Mouse (Mus musculus) heart, embryonic 11.5 days (tissue): Measurements from ENCODE around the gene Klf16. TPM values are rescaled to one million over a fixed set of nuclear protein-coding genes. Genes with fewer than 3 reads are reported as not detected.
"Not testable (repeated sequence)": the region's sequence is repeated elsewhere in the genome, so short reads cannot be mapped to it uniquely, and the experiment has no call there.

Experiments used
- ATAC-seq: fragments of 200-750 bp; cut with Nextera tagmentation; replicated peaks from 2 replicates; pipeline ENCODE4 v1.8.0; 2017; ENCODE audit warnings: moderate library complexity; ENCODE audit not compliant: insufficient number of reproducible peaks, low FRiP score, low TSS enrichment
- H3K27ac ChIP-seq: fragments of 300-500 bp; sonication (generic); 2 replicates; pipeline ENCODE4 v1.5.1; 2014; ENCODE audit warnings: mild to moderate bottlenecking, low read depth, low read length
- H3K27me3 ChIP-seq: fragments of 300-500 bp; sonication (generic); 2 replicates; pipeline ENCODE4 v1.6.1; 2014; ENCODE audit warnings: mild to moderate bottlenecking, low read length, mixed read lengths; ENCODE audit not compliant: control insufficient read depth, insufficient read depth
- H3K36me3 ChIP-seq: fragments of 300-500 bp; sonication (generic); 2 replicates; pipeline ENCODE4 v1.6.1; 2014; ENCODE audit warnings: mild to moderate bottlenecking, low read length, moderate library complexity, mixed read lengths; ENCODE audit not compliant: control insufficient read depth, insufficient read depth
- H3K4me1 ChIP-seq: fragments of 300-500 bp; sonication (generic); 2 replicates; pipeline ENCODE4 v1.6.1; 2014; ENCODE audit warnings: low read length; ENCODE audit not compliant: control insufficient read depth, insufficient read depth
- H3K4me2 ChIP-seq: fragments of 300-500 bp; sonication (generic); 2 replicates; pipeline ENCODE4 v1.6.1; 2014; ENCODE audit warnings: mild to moderate bottlenecking, moderate library complexity
- H3K4me3 ChIP-seq: fragments of 300-500 bp; sonication (generic); 2 replicates; pipeline ENCODE4 v1.5.1; 2014; ENCODE audit warnings: low read depth, low read length
- H3K9ac ChIP-seq: fragments of 300-500 bp; sonication (generic); 2 replicates; pipeline ENCODE4 v1.6.1; 2014; ENCODE audit warnings: mild to moderate bottlenecking, low read depth, low read length, moderate library complexity
- H3K9me3 ChIP-seq: fragments of 300-500 bp; sonication (generic); replicated peaks from 2 replicates; pipeline ENCODE4 v1.6.1; 2016; ENCODE audit warnings: low read length; ENCODE audit not compliant: control insufficient read depth
- WGBS: fragments of 180-500 bp; shearing (Covaris S2); extraction: QIAGEN DNeasy Blood & Tissue Kit; methylation state at CpG from one replicate; pipeline ENCODE4 v1.1.7; 2014; ENCODE audit not compliant: insufficient replicate concordance; 5-methylcytosine and 5-hydroxymethylcytosine counted together
- polyA plus RNA-seq: library from polyadenylated mRNA; unstranded; fragments of >200 nt; fragmentation: Nextera tagmentation; extraction: Ambion mirVana; gene quantifications from 2 replicates; pipeline ENCODE4 v1.2.1, GENCODE M21; 2014

Gene Klf16
- polyA plus RNA-seq, 1 experiment from 2014 or later, result 5.5 TPM

DNA sequence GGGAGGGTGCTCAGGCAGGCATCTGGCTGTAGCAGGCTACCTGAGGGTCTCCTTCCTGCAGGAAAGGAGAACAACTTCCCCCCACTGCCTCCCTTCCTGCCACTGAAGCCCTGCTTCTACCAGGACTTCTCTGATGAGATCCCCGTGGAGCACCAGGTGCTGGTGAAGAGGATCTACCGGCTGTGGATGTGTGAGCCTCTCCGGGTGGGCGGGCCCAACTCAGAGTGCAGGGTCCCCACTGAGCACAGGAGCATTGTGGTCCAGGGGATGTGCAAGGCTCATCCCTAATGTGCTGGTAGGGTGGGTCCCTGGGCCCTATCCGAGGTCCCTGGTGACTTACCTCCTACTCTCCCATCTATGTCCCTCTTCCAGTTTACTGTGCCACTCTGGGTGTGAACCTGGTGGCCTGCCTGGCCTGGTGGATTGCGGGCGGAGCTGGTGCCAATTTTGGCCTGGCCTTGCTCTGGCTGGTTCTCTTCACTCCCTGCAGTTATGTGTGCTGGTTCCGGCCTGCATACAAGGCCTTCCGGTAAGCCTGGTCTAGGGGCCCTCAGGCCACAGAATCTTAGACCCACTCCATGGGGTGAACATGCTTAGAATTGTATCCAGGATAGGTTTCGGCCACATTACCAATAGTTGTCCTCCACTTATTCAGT is 32.3 kb upstream of the Klf16 start:
- Histone ChIP-seq H3K36me3 (peaks cover 22% of the 10 kb centered on the region), H3K4me2 (no peak overlapping the region), H3K9ac (no peak overlapping the region; the same call in 1 of the 2 replicates), H3K27me3 (no peaks in the 10 kb centered on the region), H3K27ac (no peak overlapping the region), H3K4me3 (no peak overlapping the region), H3K4me1 (no peaks in the 10 kb centered on the region), H3K9me3 (no peaks in the 10 kb centered on the region)
- WGBS, result 90% methylated on average over 10 of the region's 10 CpGs
- no peak for ATAC-seq

DNA sequence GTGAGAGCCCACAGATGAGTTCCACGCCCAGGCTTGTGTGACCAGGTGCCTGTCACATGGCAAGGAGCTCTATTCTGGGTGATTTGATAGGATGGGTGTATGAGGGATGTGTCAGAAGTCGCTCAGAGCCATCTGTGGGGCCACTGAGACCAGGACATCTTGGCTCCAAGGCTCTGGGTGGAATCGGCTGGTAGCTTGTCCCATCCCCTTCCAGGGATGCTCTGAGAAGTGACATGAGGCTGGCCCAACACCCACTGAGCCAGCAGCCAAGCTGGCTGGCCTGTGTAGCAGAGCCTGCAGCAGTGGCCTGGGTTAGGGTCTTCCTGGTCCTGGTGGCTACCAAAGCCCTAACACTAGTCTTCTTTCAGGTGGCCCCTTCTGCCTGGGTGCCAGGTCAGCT is 31.3 kb upstream of the Klf16 start:
- Histone ChIP-seq H3K27me3 (no peaks in the 10 kb centered on the region), H3K4me2 (no peak overlapping the region), H3K9me3 (no peaks in the 10 kb centered on the region), H3K4me1 (peaks cover 7% of the 10 kb centered on the region), H3K27ac (no peak overlapping the region), H3K36me3 (peaks cover 20% of the 10 kb centered on the region), H3K9ac (no peak overlapping the region), H3K4me3 (no peak overlapping the region)
- ATAC-seq, result no peak
- 83% methylated on average over 3 of the region's 3 CpGs for WGBS

DNA sequence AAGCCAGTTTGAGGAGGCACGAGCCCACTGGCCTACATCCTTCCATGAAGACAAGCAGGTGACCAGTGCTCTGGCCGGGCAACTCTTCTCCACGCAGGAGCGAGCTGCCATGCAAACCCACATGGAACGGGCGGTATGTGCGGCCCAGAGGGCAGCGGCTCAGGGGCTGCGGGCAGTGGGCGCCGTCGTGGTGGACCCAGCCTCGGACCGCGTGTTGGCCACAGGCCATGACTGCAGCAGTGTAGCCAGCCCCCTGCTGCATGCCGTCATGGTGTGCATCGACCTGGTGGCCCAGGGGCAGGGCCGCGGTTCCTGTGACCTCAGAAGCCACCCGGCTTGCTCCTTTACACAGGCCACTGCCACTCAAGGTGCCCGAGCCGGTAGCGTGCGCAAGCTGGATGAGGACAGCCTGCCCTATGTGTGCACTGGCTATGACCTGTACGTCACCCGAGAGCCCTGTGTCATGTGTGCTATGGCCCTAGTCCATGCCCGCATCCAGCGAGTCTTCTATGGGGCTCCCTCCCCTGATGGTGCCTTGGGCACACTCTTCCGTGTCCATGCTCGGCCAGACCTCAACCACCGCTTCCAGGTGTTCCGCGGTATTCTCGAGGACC is 29.7 kb upstream of the Klf16 start:
- Histone ChIP-seq H3K36me3 (peaks cover 13% of the 10 kb centered on the region), H3K4me1 (peaks cover 7% of the 10 kb centered on the region), H3K9ac (no peak overlapping the region), H3K9me3 (no peaks in the 10 kb centered on the region), H3K4me2 (no peak overlapping the region), H3K27me3 (no peaks in the 10 kb centered on the region), H3K4me3 (no peak overlapping the region), H3K27ac (no peak overlapping the region)
- ATAC-seq, result no peak
- WGBS, result 93% methylated on average over 34 of the region's 34 CpGs

DNA sequence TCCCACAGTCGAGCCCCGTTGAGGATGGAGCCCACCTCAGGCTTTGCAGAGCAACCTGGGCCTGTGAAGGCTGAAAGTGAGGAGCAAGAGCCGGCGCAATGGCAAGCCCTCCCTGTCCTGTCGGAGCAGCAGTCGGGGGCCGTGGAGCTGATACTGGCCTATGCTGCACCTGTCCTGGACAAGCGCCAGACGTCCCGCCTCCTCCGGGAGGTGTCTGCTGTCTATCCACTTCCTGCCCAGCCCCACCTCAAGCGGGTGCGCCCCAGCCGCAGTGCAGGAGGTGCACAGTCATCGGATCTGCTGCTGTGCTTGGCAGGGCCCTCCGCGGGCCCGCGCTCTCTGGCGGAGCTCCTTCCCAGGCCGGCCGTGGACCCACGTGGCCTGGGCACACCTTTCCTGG is 29.2 kb upstream of the Klf16 start:
- Histone ChIP-seq H3K4me2 (no peak overlapping the region), H3K36me3 (peaks cover 13% of the 10 kb centered on the region), H3K27me3 (no peaks in the 10 kb centered on the region), H3K9ac (no peak overlapping the region), H3K4me1 (peaks cover 7% of the 10 kb centered on the region), H3K4me3 (no peak overlapping the region), H3K9me3 (no peaks in the 10 kb centered on the region), H3K27ac (no peak overlapping the region)
- WGBS, result 87% methylated on average over 23 of the region's 23 CpGs
- ATAC-seq, result no peak

DNA sequence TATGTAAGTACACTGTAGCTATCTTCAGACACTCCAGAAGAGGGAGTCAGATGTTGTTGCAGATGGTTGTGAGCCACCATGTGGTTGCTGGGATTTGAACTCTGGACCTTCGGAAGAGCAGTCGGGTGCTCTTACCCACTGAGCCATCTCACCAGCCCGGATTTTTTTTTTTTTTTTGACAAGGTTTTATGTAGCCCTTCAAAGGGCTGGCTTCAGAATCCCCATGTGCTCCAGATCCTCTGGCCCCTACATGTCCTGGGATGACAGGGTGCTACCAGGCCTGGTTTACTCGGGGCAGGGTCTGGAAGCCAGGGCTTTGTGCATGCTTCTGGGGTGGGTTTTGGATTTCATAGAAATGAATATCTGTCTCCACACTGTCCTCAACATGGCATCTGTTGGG is 28.6 kb upstream of the Klf16 start, which contains the start of gene Gm49322:
Gm49322 (plus strand) TSS at position 301 of the 400 bp plus-strand sequence.
- not testable (repeated sequence) for H3K9ac ChIP-seq, H3K4me3 ChIP-seq
- WGBS, result 80% methylated on average over 4 of the region's 4 CpGs

DNA sequence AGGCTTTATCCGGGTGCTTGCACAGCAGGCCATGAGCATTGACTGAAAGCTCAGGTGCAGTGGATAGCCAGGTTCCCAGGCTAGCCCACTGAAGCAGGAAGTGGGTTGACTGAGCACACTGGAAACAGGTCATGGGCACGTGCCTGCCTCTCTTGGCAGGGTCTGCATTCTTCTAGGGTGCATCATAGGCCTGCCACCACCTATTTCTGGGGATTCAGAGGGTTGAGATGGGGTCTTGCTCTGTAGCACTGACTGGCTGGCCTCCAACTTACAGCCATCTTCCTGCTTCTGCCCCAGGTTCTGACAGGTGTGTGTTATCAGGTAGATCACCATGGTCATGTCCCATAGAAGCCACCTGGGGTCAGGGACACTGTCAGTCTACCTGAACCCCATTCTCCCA is 27.9 kb upstream of the Klf16 start:
- ATAC-seq, result no peak
- H3K4me2 ChIP-seq, result no peak overlapping the region; the same call in 1 of the 2 replicates
- no peak overlapping the region for H3K4me3 ChIP-seq
- peaks cover 7% of the 10 kb centered on the region for H3K4me1 ChIP-seq
- no peak overlapping the region for H3K9ac ChIP-seq
- whole genome bisulfite sequencing, result 82% methylated on average over 2 of the region's 2 CpGs
- no peak overlapping the region for H3K27ac ChIP-seq
- H3K9me3 ChIP-seq, result no peaks in the 10 kb centered on the region
- no peaks in the 10 kb centered on the region for H3K27me3 ChIP-seq
- peaks cover 13% of the 10 kb centered on the region for H3K36me3 ChIP-seq

More for the DNA sequence above, 28.6 kb upstream of the Klf16 start, which contains the start of gene Gm49322:
- H3K36me3 ChIP-seq, result peaks cover 13% of the 10 kb centered on the region
- not testable (repeated sequence) for H3K27me3 ChIP-seq, H3K4me2 ChIP-seq, H3K9me3 ChIP-seq, ATAC-seq, H3K4me1 ChIP-seq, H3K27ac ChIP-seq

DNA sequence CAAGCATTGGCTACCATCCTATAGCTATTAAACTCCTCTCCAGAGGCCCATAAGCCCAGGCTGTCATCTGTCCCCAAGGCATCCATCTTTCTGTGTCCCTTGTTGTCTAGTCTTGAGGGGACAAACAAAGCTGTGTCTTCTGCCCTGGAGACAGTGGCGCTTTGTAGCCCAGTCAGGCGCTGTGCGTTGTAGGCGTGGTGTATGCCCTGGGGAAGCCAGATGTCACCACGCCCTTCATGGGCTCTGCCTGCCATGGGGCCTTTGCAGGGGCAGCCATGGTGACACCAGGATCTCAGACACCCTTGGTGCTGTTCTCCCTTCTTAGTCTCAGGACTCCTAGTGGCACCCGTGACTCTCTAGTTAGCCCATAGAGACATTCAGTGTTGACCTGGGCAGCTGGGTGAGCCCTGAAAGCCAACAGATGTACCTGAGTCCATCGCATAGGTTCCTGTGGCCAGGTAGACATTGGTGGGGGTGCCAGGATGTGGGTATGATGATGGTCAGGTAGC is 26.9 kb upstream of the Klf16 start:
- Histone ChIP-seq H3K4me1 (peaks cover 7% of the 10 kb centered on the region), H3K4me2 (peak overlapping the region; percentile 80), H3K27ac (peak overlapping the region; percentile 58; the same call in 1 of the 2 replicates), H3K36me3 (peaks cover 13% of the 10 kb centered on the region), H3K27me3 (no peaks in the 10 kb centered on the region), H3K9me3 (no peaks in the 10 kb centered on the region), H3K4me3 (peak overlapping the region; percentile 65), H3K9ac (peak overlapping the region; percentile 71)
- 87% methylated on average over 7 of the region's 7 CpGs for WGBS
- ATAC-seq, result no peak

DNA sequence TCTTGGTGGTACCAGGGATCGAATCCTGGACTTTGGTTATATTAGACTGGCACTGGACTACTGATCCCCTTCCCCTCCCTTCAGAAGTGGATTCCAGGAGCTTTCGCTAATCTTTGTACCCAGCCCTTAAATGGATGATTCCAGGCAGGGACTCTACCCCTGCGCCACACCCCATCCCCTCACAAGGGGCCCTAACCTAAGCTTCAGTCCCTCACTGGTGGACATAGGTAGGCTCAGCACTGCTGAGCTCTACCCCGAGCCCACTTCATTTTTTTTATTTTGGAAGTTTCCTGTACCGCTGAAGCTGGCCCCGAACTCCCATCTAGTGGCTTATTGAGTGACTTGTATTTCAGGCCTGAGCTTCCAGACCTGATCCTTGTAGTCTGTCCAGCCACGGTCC is 26.2 kb upstream of the Klf16 start:
- peak overlapping the region; percentile 65 for H3K4me3 ChIP-seq
- H3K9ac ChIP-seq, result peak overlapping the region; percentile 71
- H3K9me3 ChIP-seq, result no peaks in the 10 kb centered on the region
- peak overlapping the region; percentile 80 for H3K4me2 ChIP-seq
- ATAC-seq, result no peak
- H3K4me1 ChIP-seq, result peaks cover 7% of the 10 kb centered on the region
- H3K27ac ChIP-seq, result peak overlapping the region; percentile 58
- no peaks in the 10 kb centered on the region for H3K27me3 ChIP-seq
- H3K36me3 ChIP-seq, result peaks cover 12% of the 10 kb centered on the region
- 32% methylated on average over 7 of the region's 7 CpGs for WGBS
